Mouse (Mus musculus) C2C12 (cell line): Measurements from ENCODE around the gene Foxi1. TPM values are rescaled to one million over a fixed set of nuclear protein-coding genes. Genes with fewer than 3 reads are reported as not detected.

Experiments
- H3K27me3 ChIP-seq: one replicate; pipeline ENCODE4 v1.6.1; 2011; ENCODE audit not compliant: control insufficient read depth, insufficient read depth, insufficient read length
- H3K36me3 ChIP-seq: one replicate; pipeline ENCODE4 v1.6.1; 2011; ENCODE audit not compliant: control insufficient read depth, insufficient read depth
- H3K4me3 ChIP-seq: one replicate; pipeline ENCODE4 v1.5.1; 2011; ENCODE audit warnings: mild to moderate bottlenecking, control low read depth; ENCODE audit not compliant: poor library complexity, insufficient read depth, severe bottlenecking
- H3K79me2 ChIP-seq: one replicate; pipeline ENCODE4 v1.6.1; 2011; ENCODE audit not compliant: control insufficient read depth, insufficient read depth
- H3K79me3 ChIP-seq: one replicate; pipeline ENCODE4 v1.6.1; 2011; ENCODE audit warnings: low read depth, control low read depth
- H3ac ChIP-seq: one replicate; pipeline ENCODE3; 2011; ENCODE audit warnings: low read depth; ENCODE audit not compliant: control insufficient read depth, insufficient read length
- CEBPB ChIP-seq: IDR thresholded peaks from one replicate; pipeline ENCODE4 v1.6.1; 2011; ENCODE audit warnings: low read depth, mild to moderate bottlenecking, control low read depth, moderate library complexity
- CTCF ChIP-seq: IDR thresholded peaks from one replicate; pipeline ENCODE4 v1.5.1; 2011; ENCODE audit not compliant: control insufficient read depth, insufficient read depth, insufficient read length
- FOSL1 ChIP-seq: IDR thresholded peaks from one replicate; pipeline ENCODE4 v1.8.0; 2011; ENCODE audit warnings: mild to moderate bottlenecking, low read length; ENCODE audit not compliant: poor library complexity, insufficient read depth, severe bottlenecking
- MAX ChIP-seq: IDR thresholded peaks from one replicate; pipeline ENCODE4 v1.6.1; 2011; ENCODE audit warnings: mild to moderate bottlenecking, control low read depth
- MYOD1 ChIP-seq: IDR thresholded peaks from one replicate; pipeline ENCODE4 v1.6.1; 2011; ENCODE audit warnings: low read depth; ENCODE audit not compliant: control insufficient read depth, insufficient read length
- MYOG ChIP-seq: IDR thresholded peaks from one replicate; pipeline ENCODE4 v1.6.1; 2011; ENCODE audit not compliant: control insufficient read depth, insufficient read length; ENCODE audit errors: extremely low read depth
- USF1 ChIP-seq: IDR thresholded peaks from one replicate; pipeline ENCODE4 v1.6.1; 2011; ENCODE audit warnings: low read depth, mild to moderate bottlenecking, control low read depth, moderate library complexity
- long read RNA-seq, 2 experiments: library from polyadenylated mRNA; unstranded; transcript quantifications; one replicate each; pipeline ENCODE4 v2.0.0; 2019 to 2020
- polyA plus RNA-seq: library from polyadenylated mRNA; unstranded; fragments of >200 nt; fragmentation: generic; extraction: Trizol; gene quantifications from one replicate; pipeline ENCODE4 v1.2.1, GENCODE M21; 2012; ENCODE audit warnings: missing spikeins

The Foxi1 gene
- not detected for polyA plus RNA-seq
- long read RNA-seq, experiment 1, result 0 reads
- long read RNA-seq, experiment 2, result 0 reads

DNA sequence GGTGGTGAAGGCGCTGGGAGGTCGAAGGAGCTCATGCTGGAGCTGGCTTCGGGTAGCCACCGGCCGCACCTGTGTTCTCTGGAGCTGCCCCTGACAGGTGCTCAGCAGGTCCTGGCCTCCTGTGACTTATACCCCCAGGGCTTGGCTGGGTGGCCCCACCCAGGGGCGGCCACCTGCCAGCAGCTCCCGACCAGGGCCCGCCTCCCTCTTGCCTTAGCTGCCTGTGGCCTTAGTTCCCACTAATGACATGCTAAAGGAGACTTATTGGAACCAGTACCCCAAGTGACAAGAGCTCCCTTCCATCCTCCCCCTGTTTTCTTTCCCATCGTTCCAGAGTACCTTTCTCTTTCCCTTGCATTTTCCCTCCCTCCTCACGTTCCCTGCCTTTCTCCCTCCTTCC lies at the start of gene Foxi1:
TSS of gene Foxi1 (minus strand) at position 101 of the 400 bp plus-strand sequence.
- no peak for TF ChIP-seq MAX
- no peak for TF ChIP-seq USF1
- no peak for TF ChIP-seq FOSL1
- TF ChIP-seq CTCF, result no peak
- TF ChIP-seq MYOD1, result no peak
- no peak for TF ChIP-seq MYOG
- TF ChIP-seq CEBPB, result no peak
- Histone ChIP-seq H3K79me2 (no peaks in the 10 kb centered on the region), H3K4me3 (no peak within 1 kb of the TSS), H3K79me3 (no peaks in the 10 kb centered on the region), H3K36me3 (no peaks in the 10 kb centered on the region), H3ac (no peak within 1 kb of the TSS), H3K27me3 (no peaks in the 10 kb centered on the region)

DNA sequence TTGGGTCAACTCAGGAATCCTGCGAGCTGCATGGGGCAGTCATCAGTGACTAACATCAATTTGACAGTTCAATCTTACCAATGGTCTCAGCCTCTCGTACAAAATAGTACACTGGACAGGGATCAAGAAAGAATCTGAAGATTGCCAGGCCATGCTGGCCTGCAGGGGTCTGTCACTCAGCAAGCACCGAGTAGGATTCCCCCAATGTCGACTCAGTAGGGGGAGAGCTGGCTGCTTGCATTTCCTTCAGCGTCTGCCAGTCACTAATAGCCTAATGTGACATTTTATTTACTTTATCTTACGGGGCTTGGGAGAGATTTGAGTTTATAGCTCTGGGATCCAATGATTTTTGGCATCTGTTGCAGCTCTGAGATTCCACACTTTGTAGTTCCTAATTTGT lies 35.1 kb upstream of the Foxi1 start:
- no peaks in the 10 kb centered on the region for H3K27me3 ChIP-seq
- no peaks in the 10 kb centered on the region for H3K36me3 ChIP-seq
- H3K79me3 ChIP-seq, result no peaks in the 10 kb centered on the region
- H3K4me3 ChIP-seq, result no peak overlapping the region
- no peak overlapping the region for H3ac ChIP-seq
- no peaks in the 10 kb centered on the region for H3K79me2 ChIP-seq
- no peak for TF ChIP-seq USF1

DNA sequence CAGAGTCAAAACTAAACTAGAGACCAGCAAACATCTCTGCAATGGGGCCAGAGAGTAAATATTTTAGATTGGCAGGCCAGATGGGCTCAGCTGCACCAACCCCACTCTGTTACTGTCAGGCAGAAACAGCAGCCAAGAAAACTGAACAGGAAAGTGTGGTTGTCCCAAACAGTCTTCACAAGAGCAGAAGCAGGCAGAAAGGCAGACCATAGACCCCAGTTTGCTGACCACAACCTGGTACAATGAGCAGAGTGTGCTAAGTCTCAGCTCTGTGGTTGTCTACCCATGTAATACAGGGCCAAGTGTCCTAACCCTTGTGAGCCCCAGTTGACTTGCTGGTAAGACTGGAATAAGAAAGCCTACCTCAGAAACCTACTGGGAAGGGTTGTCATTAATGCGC lies 32.4 kb upstream of the Foxi1 start:
- TF ChIP-seq FOSL1, result no peak
- TF ChIP-seq MYOG, result no peak
- no peak for TF ChIP-seq CEBPB
- no peak for TF ChIP-seq MYOD1
- TF ChIP-seq USF1, result no peak
- no peak for TF ChIP-seq MAX
- TF ChIP-seq CTCF, result no peak
- Histone ChIP-seq H3K27me3 (no peaks in the 10 kb centered on the region), H3K36me3 (no peaks in the 10 kb centered on the region), H3ac (no peak overlapping the region), H3K79me2 (no peaks in the 10 kb centered on the region), H3K4me3 (no peak overlapping the region), H3K79me3 (no peaks in the 10 kb centered on the region)

DNA sequence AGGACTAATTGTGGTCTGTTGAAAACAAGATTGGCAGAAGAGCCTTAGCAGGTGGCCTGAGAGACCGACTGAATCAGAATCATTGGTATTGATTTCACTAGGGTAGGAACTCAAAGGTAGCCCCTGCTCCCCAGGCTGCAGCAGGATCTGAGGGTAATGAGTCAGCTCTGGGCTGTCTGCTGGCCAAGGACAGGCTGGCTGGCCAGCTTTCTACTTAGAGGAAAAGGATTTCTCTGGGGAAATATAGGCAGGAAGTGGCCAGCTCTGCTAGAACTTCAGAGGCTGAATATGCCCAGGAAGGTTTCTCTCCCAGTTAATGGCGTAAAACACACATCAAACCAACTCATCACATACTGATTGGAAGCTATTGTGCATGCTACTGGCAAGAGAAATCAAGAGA lies 31.8 kb upstream of the Foxi1 start:
- H3K4me3 ChIP-seq, result no peak overlapping the region
- no peak for TF ChIP-seq MAX
- no peak for TF ChIP-seq CEBPB
- TF ChIP-seq MYOG, result no peak
- TF ChIP-seq USF1, result no peak
- no peak for TF ChIP-seq CTCF
- TF ChIP-seq FOSL1, result no peak
- TF ChIP-seq MYOD1, result no peak

DNA sequence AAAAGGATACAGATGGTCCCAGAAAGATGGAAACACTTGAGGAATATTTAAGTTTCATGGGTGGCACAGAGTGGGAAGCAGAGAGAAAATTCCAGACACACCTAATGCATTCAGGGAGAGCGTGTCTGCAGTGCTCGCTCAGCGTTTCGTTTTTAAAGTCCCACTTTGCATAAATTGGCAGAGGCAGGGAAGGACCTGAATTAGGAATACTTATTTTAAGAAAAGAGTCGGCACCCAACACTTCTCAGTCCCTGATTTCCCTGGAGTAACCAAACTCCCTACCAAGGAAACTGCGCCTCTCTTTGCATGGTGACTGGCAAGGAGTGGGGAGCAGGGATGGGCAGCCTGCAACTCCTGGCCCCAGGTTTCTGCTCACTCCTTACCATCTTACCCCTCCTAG lies 29.0 kb upstream of the Foxi1 start:
- H3ac ChIP-seq, result no peak overlapping the region
- H3K36me3 ChIP-seq, result no peaks in the 10 kb centered on the region
- no peaks in the 10 kb centered on the region for H3K27me3 ChIP-seq
- H3K79me3 ChIP-seq, result no peaks in the 10 kb centered on the region
- H3K79me2 ChIP-seq, result no peaks in the 10 kb centered on the region
- TF ChIP-seq MAX, result no peak
- H3K4me3 ChIP-seq, result no peak overlapping the region

More for the DNA sequence above, 31.8 kb upstream of the Foxi1 start:
- Histone ChIP-seq H3K79me2 (no peaks in the 10 kb centered on the region), H3K79me3 (no peaks in the 10 kb centered on the region), H3K27me3 (no peaks in the 10 kb centered on the region), H3ac (no peak overlapping the region), H3K36me3 (no peaks in the 10 kb centered on the region)

DNA sequence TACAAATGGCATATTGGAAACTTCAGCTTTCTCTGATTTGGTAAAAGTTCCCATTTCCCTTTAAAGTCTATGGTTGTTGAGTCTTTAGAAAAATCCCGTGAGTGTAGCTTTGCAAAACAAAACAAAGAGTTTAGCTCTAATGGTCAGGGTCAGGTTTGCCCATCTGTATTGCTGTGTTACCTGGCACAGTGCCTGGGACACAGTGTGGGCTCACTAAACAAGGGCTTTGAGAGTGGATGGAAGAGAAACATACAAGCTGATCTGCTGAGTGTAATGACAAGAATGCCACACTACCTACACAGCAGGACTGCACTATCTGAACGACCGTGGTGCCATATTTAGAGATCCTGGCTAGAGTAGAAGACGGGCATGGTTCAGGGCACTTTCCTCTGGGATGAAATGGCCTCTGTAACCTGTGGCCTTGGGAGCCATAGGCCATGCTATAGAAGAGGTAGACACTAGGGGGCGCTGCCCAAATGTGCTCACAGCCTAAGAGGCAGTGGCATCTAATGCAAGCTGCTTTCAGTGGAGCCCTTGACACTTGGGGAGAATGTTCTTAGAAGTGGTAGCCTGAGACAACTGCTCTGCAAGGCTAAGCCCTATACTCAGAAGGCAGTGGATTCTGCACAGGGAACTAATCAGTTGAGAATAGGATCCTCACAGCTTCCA lies 28.3 kb upstream of the Foxi1 start:
- H3ac ChIP-seq, result no peak overlapping the region
- H3K4me3 ChIP-seq, result no peak overlapping the region
- no peaks in the 10 kb centered on the region for H3K36me3 ChIP-seq
- TF ChIP-seq CTCF, result no peak
- no peak for TF ChIP-seq USF1
- no peak for TF ChIP-seq MYOD1
- no peak for TF ChIP-seq CEBPB
- TF ChIP-seq MYOG, result no peak
- no peaks in the 10 kb centered on the region for H3K79me3 ChIP-seq
- H3K79me2 ChIP-seq, result no peaks in the 10 kb centered on the region
- H3K27me3 ChIP-seq, result no peaks in the 10 kb centered on the region
